Mouse (Mus musculus) forebrain, postnatal 0 days (tissue): ENCODE data around the gene Selenbp2. TPM values are rescaled to one million over a fixed set of nuclear protein-coding genes. Genes with fewer than 3 reads are reported as not detected.
"Not testable (repeated sequence)": the region's sequence is repeated elsewhere in the genome, so short reads cannot be mapped to it uniquely, and the experiment has no call there.

Experiments used
- ATAC-seq: fragments of 200-750 bp; cut with Nextera tagmentation; 2 replicates; pipeline ENCODE4 v1.8.0; 2017; ENCODE audit warnings: mild to moderate bottlenecking, moderate library complexity
- DNase-seq: peaks from one replicate; pipeline ENCODE4 v3.0.0-alpha.2; 2015
- H3K27ac ChIP-seq: fragments of 300-500 bp; sonication (generic); 2 replicates; pipeline ENCODE4 v1.5.1; 2014; ENCODE audit warnings: low read depth, mild to moderate bottlenecking, antibody characterized with exemption, low read length, moderate library complexity, mixed read lengths
- H3K27me3 ChIP-seq: fragments of 300-500 bp; sonication (generic); 2 replicates; pipeline ENCODE4 v1.6.1; 2014; ENCODE audit warnings: mild to moderate bottlenecking, low read length, mixed read lengths; ENCODE audit not compliant: insufficient read depth
- H3K36me3 ChIP-seq: fragments of 300-500 bp; sonication (generic); 2 replicates; pipeline ENCODE4 v1.6.1; 2014; ENCODE audit warnings: mild to moderate bottlenecking, moderate library complexity; ENCODE audit not compliant: insufficient read depth
- H3K4me1 ChIP-seq: fragments of 300-500 bp; sonication (generic); 2 replicates; pipeline ENCODE4 v1.6.1; 2014; ENCODE audit warnings: antibody characterized with exemption; ENCODE audit not compliant: insufficient read depth
- H3K4me2 ChIP-seq: fragments of 300-500 bp; sonication (generic); 2 replicates; pipeline ENCODE4 v1.6.1; 2014; ENCODE audit warnings: low read depth, mild to moderate bottlenecking, moderate library complexity
- H3K4me3 ChIP-seq: fragments of 300-500 bp; sonication (generic); 2 replicates; pipeline ENCODE4 v1.5.1; 2014; ENCODE audit warnings: low read depth, low read length, mixed read lengths
- H3K9ac ChIP-seq: fragments of 300-500 bp; sonication (generic); 2 replicates; pipeline ENCODE4 v1.6.1; 2014; ENCODE audit warnings: mild to moderate bottlenecking
- H3K9me3 ChIP-seq: fragments of 300-500 bp; sonication (generic); 2 replicates; pipeline ENCODE4 v1.6.1; 2016; ENCODE audit warnings: low read length
- CTCF ChIP-seq: sonication (generic); IDR thresholded peaks from 2 replicates; pipeline ENCODE4 v1.5.1; 2016; ENCODE audit warnings: antibody characterized with exemption, control low read depth, low read depth
- WGBS: fragments of 180-500 bp; shearing (Covaris S2); extraction: QIAGEN DNeasy Blood & Tissue Kit; methylation state at CpG from one replicate; pipeline ENCODE4 v1.1.7; 2014; 5-methylcytosine and 5-hydroxymethylcytosine counted together
- polyA plus RNA-seq: library from polyadenylated mRNA; unstranded; fragments of >200 nt; fragmentation: Nextera tagmentation; extraction: Ambion mirVana; gene quantifications from 2 replicates; pipeline ENCODE4 v1.2.1, GENCODE M21; 2015
- total RNA-seq: library from RNA; depleted of rRNA; stranded (reverse); fragments of >200 nt; gene quantifications from 2 replicates; pipeline ENCODE4 v1.2.3, GENCODE M21; 2014

Selenbp2 gene
- total and polyA plus RNA-seq, 2 experiments from 2014 or later = 0.52 to 1.2 TPM

DNA sequence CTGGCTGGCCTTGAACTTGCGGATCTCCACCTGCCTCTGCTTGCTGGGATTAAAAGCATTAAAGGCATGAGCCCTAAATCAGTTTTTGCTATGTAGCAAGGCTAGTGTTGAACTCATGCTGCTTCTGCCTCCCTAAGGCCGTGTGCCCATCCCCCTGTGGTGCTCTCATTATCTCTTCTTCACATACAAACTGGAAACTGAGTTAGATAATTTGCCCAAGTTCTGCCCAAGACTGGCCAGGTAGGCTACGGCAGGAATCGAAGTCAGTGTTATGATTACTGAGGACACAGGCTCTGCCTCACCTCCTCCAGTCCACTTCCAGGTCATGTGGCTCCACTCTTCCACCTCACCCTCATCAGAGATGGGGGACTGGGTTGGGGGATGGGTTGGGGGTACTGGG, 2.9 kb downstream of the Selenbp2 start:
- not testable (repeated sequence) for H3K9me3 ChIP-seq, H3K4me1 ChIP-seq, H3K27me3 ChIP-seq, H3K9ac ChIP-seq, H3K27ac ChIP-seq, ATAC-seq, H3K4me3 ChIP-seq, DNase-seq, H3K4me2 ChIP-seq, H3K36me3 ChIP-seq
- WGBS = 94% methylated on average over 4 of the region's 4 CpGs

DNA sequence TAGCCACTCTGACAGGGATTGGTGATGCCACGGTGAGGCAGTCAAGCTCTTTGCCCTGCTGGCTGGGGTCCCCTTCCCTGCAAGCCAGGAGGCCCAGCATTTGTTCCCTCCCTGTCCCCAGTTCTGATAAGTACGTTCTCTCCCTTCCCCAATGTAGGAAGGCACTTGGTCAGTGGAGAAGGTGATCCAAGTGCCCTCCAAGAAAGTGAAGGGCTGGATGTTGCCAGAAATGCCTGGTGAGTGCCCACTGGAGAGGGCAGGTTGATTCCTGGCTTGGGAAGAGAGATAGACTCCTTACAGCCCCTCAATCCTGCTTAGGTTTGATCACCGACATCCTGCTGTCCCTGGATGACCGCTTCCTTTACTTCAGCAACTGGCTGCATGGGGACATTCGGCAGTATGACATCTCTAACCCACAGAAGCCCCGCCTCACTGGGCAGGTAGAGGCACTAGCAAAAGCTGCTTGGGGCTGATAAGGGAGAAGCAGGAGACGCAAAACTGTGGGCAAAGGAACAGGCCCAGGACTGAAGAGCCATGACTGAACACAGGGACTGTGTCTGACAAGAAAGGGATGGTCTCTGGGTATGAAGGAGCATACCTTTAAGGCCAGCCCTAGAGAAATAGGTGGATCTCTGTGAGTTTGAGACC, 8.9 kb downstream of the Selenbp2 start:
- WGBS = 94% methylated on average over 5 of the region's 7 CpGs
- not testable (repeated sequence) for H3K4me1 ChIP-seq, H3K36me3 ChIP-seq, H3K4me2 ChIP-seq, H3K27me3 ChIP-seq, H3K4me3 ChIP-seq, H3K27ac ChIP-seq, H3K9me3 ChIP-seq, DNase-seq, H3K9ac ChIP-seq, ATAC-seq

DNA sequence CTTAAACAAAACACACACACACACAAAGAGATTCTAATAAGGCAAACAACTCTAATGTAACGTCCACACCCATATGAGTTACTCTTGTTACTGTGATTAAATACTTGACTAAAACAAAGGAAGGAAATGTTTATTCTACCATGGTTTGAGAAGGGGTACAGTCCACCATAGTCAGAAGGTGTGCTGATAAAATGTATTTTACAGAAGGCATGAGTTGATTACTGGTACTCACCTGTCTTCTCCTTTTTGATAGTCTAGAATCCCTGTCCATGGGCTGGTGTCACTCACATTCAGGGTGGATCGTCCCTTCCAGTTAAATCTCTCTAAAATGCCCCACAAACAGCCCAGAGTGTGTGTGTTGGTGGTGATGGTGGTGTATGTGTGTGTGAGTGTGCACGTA, 9.5 kb downstream of the Selenbp2 start:
- whole genome bisulfite sequencing = 80% methylated on average over 3 of the region's 3 CpGs

DNA sequence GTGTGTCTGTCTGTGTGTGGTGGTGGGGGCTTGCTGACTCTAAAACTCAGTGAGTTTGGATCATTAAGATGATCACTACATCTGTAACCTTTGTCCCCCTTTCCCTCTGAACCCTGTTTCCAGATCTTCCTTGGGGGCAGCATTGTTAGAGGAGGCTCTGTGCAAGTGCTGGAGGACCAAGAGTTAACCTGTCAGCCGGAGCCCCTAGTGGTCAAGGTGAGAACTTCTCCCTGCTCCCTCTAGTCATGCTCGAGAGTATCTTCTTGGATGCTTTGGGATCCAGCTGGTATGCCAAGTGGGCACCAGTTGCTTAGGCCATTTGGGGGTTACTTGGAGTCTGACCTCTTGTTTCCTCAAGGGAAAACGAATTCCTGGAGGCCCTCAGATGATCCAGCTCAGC, 10.0 kb downstream of the Selenbp2 start:
- not testable (repeated sequence) for H3K4me1 ChIP-seq, ATAC-seq, H3K9me3 ChIP-seq, H3K4me2 ChIP-seq, H3K27ac ChIP-seq, H3K9ac ChIP-seq, H3K36me3 ChIP-seq, DNase-seq, H3K4me3 ChIP-seq, H3K27me3 ChIP-seq
- 31% methylated on average over 3 of the region's 3 CpGs for WGBS
- TF ChIP-seq CTCF = peak; percentile 41

More for the DNA sequence above, 9.5 kb downstream of the Selenbp2 start:
- no peak for TF ChIP-seq CTCF
- Histone ChIP-seq H3K27ac (no peak overlapping the region), H3K27me3 (no peaks in the 10 kb centered on the region), H3K4me2 (no peak overlapping the region), H3K9ac (no peak overlapping the region), H3K4me3 (no peak overlapping the region), H3K4me1 (no peaks in the 10 kb centered on the region), H3K9me3 (no peaks in the 10 kb centered on the region), H3K36me3 (no peaks in the 10 kb centered on the region)
- DNase-seq = no peak
- ATAC-seq = no peak

DNA sequence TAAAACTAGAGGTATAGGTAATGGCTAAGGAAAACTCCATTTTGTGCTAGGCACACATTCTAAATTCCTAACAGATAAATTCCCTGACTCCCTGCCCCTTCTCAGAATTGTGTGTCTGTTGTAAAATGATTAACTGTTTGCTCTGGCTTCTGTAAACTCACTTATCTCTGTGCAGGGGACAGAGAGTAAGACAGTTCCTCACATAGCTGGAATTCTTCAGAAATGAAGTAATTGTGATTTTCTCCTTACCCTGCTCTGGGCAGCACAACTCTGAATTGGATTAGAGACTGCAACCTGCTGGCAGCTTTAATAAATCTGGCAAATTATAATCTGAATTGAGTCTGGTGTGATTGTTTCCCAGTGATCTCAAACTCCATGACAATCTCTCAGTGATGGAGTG, 17.2 kb downstream of the Selenbp2 start:
- H3K27ac ChIP-seq, H3K4me3 ChIP-seq, ATAC-seq, H3K36me3 ChIP-seq, H3K4me1 ChIP-seq, H3K9ac ChIP-seq, H3K27me3 ChIP-seq, H3K4me2 ChIP-seq, H3K9me3 ChIP-seq, DNase-seq: not testable (repeated sequence)

DNA sequence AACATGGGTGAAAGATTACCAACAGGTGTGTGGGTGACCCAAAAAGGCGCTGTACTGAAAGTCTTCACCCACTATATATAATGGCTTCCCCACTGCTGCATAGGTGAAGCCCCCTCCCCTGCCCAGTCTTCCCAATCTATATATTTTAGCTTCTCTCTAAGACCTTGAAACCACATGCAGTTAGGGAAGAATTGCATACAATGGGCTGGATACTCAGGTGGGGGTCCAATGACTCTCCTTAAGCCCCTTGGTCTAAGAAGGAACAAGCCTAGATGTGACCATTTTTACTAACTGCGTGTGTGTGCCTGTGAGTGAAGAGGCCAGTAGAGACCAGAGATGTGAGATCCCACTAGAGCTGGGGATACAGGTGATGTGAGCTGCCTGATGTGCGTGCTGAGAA, 20.1 kb downstream of the Selenbp2 start:
- not testable (repeated sequence) for H3K4me1 ChIP-seq, H3K36me3 ChIP-seq, H3K9me3 ChIP-seq, H3K4me2 ChIP-seq, H3K9ac ChIP-seq, H3K4me3 ChIP-seq, ATAC-seq, H3K27me3 ChIP-seq, H3K27ac ChIP-seq, DNase-seq
- 89% methylated on average over 3 of the region's 3 CpGs for WGBS

DNA sequence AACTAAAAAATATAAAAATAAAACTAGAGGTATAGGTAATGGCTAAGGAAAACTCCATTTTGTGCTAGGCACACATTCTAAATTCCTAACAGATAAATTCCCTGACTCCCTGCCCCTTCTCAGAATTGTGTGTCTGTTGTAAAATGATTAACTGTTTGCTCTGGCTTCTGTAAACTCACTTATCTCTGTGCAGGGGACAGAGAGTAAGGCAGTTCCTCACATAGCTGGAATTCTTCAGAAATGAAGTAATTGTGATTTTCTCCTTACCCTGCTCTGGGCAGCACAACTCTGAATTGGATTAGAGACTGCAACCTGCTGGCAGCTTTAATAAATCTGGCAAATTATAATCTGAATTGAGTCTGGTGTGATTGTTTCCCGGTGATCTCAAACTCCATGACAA, 24.9 kb downstream of the Selenbp2 start:
- H3K4me1 ChIP-seq, H3K27me3 ChIP-seq, H3K4me3 ChIP-seq, H3K9ac ChIP-seq, H3K27ac ChIP-seq, ATAC-seq, H3K9me3 ChIP-seq, H3K36me3 ChIP-seq, DNase-seq, H3K4me2 ChIP-seq: not testable (repeated sequence)
- WGBS = 21% methylated on average over 1 of the region's 1 CpGs

DNA sequence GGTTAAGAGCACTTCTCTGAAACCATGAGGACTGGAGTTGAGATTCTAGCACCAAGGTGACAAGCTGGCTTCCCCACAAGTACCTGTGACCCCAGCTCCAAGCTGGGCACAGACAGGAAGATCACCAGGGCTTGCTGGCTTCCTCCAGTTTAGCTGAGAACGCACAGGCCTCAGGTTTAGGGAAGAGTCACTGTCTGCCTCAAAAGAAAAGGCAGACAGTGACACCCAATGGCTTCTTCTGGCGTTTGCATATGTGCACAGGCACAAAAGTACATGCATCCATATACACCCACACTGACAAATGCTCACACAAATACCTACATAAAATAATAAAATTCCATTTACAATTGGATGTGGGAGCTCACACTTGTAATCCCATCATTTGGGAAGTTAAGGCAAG, 30.3 kb downstream of the Selenbp2 start:
- not testable (repeated sequence) for H3K27ac ChIP-seq, H3K27me3 ChIP-seq, H3K36me3 ChIP-seq, H3K9ac ChIP-seq, H3K4me2 ChIP-seq, H3K4me1 ChIP-seq, H3K9me3 ChIP-seq, H3K4me3 ChIP-seq
- 42% methylated on average over 2 of the region's 2 CpGs for WGBS
- ATAC-seq (peak; percentile 53; the same call in 1 of the 2 replicates), DNase-seq (peak; percentile 4)
- TF ChIP-seq CTCF = peak; percentile 36; the same call in 1 of the 2 replicates
